ENCODE assay signal across 32 mouse cellular contexts in genomic region chr12:116551516-116551915, GRCm38 (mm10).
DNase-seq lines count a peak whose midpoint lies in the region; ATAC-seq and TF ChIP-seq lines count a peak whose summit lies in the region.
"Had no signal": no experiment of that assay in that cellular context is flagged by ENCODE, and none has a peak within 500 bp of the region (broad histone marks: within the 10 kb centered on the region; RNA-seq: fewer than 3 reads in every experiment).

No protein-coding gene starts in this region.

- no peak overlapping the region for H3K4me2 ChIP-seq in hindbrain, embryonic 14.5 days (replicated peaks)
- H3K4me2 ChIP-seq in neural tube, embryonic 15.5 days, result no peak overlapping the region
- H3K4me2 ChIP-seq: forebrain, embryonic 12.5 days; heart, embryonic 15.5 days; hindbrain, embryonic 13.5 days; intestine, embryonic 15.5 days; midbrain, embryonic 15.5 days; neural tube, embryonic 13.5 days had no signal

- no peaks in the 10 kb centered on the region for H3K9me3 ChIP-seq in hindbrain, embryonic 14.5 days (ENCODE audit: control insufficient read depth, low read length)
- no peaks in the 10 kb centered on the region for H3K9me3 ChIP-seq in hindbrain, embryonic 10.5 days
- no peaks in the 10 kb centered on the region for H3K9me3 ChIP-seq in MEL (replicated peaks; ENCODE audit: insufficient read depth, low read length)
- H3K9me3 ChIP-seq in neural tube, embryonic 15.5 days (replicated peaks), result no peaks in the 10 kb centered on the region
- H3K9me3 ChIP-seq: forebrain, embryonic 12.5 days; heart, embryonic 10.5 days; heart, embryonic 15.5 days; hindbrain, embryonic 13.5 days; intestine, embryonic 15.5 days; midbrain, embryonic 15.5 days; neural tube, embryonic 13.5 days had no signal

- TF ChIP-seq CTCF in MEL (IDR thresholded peaks at IDR 0.05 in 2 of 3, conservative IDR thresholded peaks at IDR 0.05 in 1 of 3; ENCODE audit: control insufficient read depth in 1 of 3, insufficient read depth in 1 of 3, low read depth in 2 of 3, low read length in 3 of 3, poor library complexity in 1 of 3, severe bottlenecking in 1 of 3), result no peak

- H3K9ac ChIP-seq in hindbrain, embryonic 14.5 days, result no peak overlapping the region
- no peak overlapping the region for H3K9ac ChIP-seq in MEL (ENCODE audit: control insufficient read depth, low read depth, low read length, poor library complexity, severe bottlenecking)
- H3K9ac ChIP-seq in neural tube, embryonic 15.5 days (replicated peaks), result no peak overlapping the region
- H3K9ac ChIP-seq: forebrain, embryonic 12.5 days; heart, embryonic 15.5 days; hindbrain, embryonic 13.5 days; intestine, embryonic 15.5 days; liver, embryonic 14.5 days; midbrain, embryonic 15.5 days; neural tube, embryonic 13.5 days had no signal

- no peaks in the 10 kb centered on the region for H3K79me2 ChIP-seq in MEL (ENCODE audit: control insufficient read depth, insufficient read depth, low read length, poor library complexity)

- peak; percentile 55; the same call in 1 of the 2 replicates for ATAC-seq in hindbrain, embryonic 14.5 days (ENCODE audit: low FRiP score)
- peak; percentile 46 for ATAC-seq in neural tube, embryonic 15.5 days (ENCODE audit: low FRiP score)
- ATAC-seq: intestine, embryonic 15.5 days; midbrain, embryonic 15.5 days had no signal

- TF ChIP-seq EP300 in MEL (IDR thresholded peaks at IDR 0.05; ENCODE audit: low read depth in 1 of 2, low read length in 2 of 2), result no peak

- TF ChIP-seq POLR2A in MEL (IDR thresholded peaks at IDR 0.05; ENCODE audit: control insufficient read depth in 1 of 2, insufficient read depth in 1 of 2, low read depth in 1 of 2, low read length in 2 of 2, poor library complexity in 1 of 2), result no peak

- DNase-seq in hindbrain, embryonic 14.5 days (ENCODE audit: low spot score), result no peak
- no peak for DNase-seq in hindbrain, embryonic 10.5 days (ENCODE audit: low spot score)
- peak; percentile 31 to 33 for DNase-seq in layer of hippocampus, postnatal 36 days
- DNase-seq in layer of hippocampus, adult 11-12 months (ENCODE audit: low spot score), result no peak
- no peak for DNase-seq in MEL (ENCODE audit: low read depth, low spot score)
- no peak for DNase-seq in ovary, postnatal 36 days (ENCODE audit: low spot score)
- DNase-seq: adrenal gland, postnatal 14 days; cerebellum, adult 18-20 months; cerebellum, postnatal 14 days; gastrocnemius, postnatal 25 days; kidney, adult 2 months; kidney, postnatal 4 days; liver; lung, adult 2 months; lung, postnatal 10 days; right cerebral cortex, adult 18-20 months; spleen, adult 18-20 months; thymus, adult 2 months; thymus, postnatal 36 days had no signal

- no peaks in the 10 kb centered on the region for H3K4me1 ChIP-seq in hindbrain, embryonic 14.5 days (replicated peaks; ENCODE audit: control insufficient read depth, insufficient read depth, low read length)
- H3K4me1 ChIP-seq in hindbrain, embryonic 10.5 days (replicated peaks), result no peaks in the 10 kb centered on the region
- no peaks in the 10 kb centered on the region for H3K4me1 ChIP-seq in MEL (ENCODE audit: control insufficient read depth in 1 of 2, insufficient read depth in 2 of 2, low read length in 2 of 2)
- peaks cover 24% of the 10 kb centered on the region; the same call in 1 of the 2 replicates for H3K4me1 ChIP-seq in neural tube, embryonic 15.5 days
- H3K4me1 ChIP-seq: forebrain, embryonic 12.5 days; heart, embryonic 10.5 days; intestine, embryonic 15.5 days; midbrain, embryonic 15.5 days had no signal

- no peak overlapping the region for H3K4me3 ChIP-seq in hindbrain, embryonic 14.5 days (replicated peaks; ENCODE audit: low read length)
- H3K4me3 ChIP-seq in hindbrain, embryonic 10.5 days, result no peak overlapping the region
- H3K4me3 ChIP-seq in MEL (ENCODE audit: control insufficient read depth in 1 of 2, insufficient read depth in 1 of 2, low read depth in 2 of 2, low read length in 2 of 2), result no peak overlapping the region
- no peak overlapping the region for H3K4me3 ChIP-seq in neural tube, embryonic 15.5 days (replicated peaks)
- H3K4me3 ChIP-seq: erythroblast, embryonic 14.5 days; forebrain, embryonic 12.5 days; heart, embryonic 10.5 days; heart, embryonic 15.5 days; hindbrain, embryonic 13.5 days; intestine, embryonic 15.5 days; midbrain, embryonic 15.5 days; myocyte; neural tube, embryonic 13.5 days had no signal

- no peaks in the 10 kb centered on the region for H3K36me3 ChIP-seq in hindbrain, embryonic 14.5 days (replicated peaks; ENCODE audit: control insufficient read depth, insufficient read depth)
- H3K36me3 ChIP-seq in hindbrain, embryonic 10.5 days, result no peaks in the 10 kb centered on the region
- H3K36me3 ChIP-seq in MEL (ENCODE audit: control insufficient read depth in 1 of 2, insufficient read depth in 2 of 2, low read length in 2 of 2), result no peaks in the 10 kb centered on the region
- H3K36me3 ChIP-seq in neural tube, embryonic 15.5 days, result no peaks in the 10 kb centered on the region
- H3K36me3 ChIP-seq: forebrain, embryonic 12.5 days; heart, embryonic 10.5 days; heart, embryonic 15.5 days; hindbrain, embryonic 13.5 days; intestine, embryonic 15.5 days; midbrain, embryonic 15.5 days; neural tube, embryonic 13.5 days had no signal

- TF ChIP-seq RAD21 in MEL (IDR thresholded peaks at IDR 0.05; ENCODE audit: low read depth, low read length), result no peak

- 68% methylated on average over 7 of the region's 7 CpGs for WGBS in hindbrain, embryonic 14.5 days
- WGBS in hindbrain, embryonic 10.5 days, result 90% methylated on average over 7 of the region's 7 CpGs
- 48% methylated on average over 7 of the region's 7 CpGs for WGBS in neural tube, embryonic 15.5 days

- no peaks in the 10 kb centered on the region for H3K27me3 ChIP-seq in hindbrain, embryonic 14.5 days (ENCODE audit: control insufficient read depth, insufficient read depth, low read length)
- H3K27me3 ChIP-seq in hindbrain, embryonic 10.5 days (ENCODE audit: insufficient read depth, poor library complexity, severe bottlenecking), result no peaks in the 10 kb centered on the region
- no peaks in the 10 kb centered on the region for H3K27me3 ChIP-seq in MEL (ENCODE audit: control insufficient read depth in 1 of 2, insufficient read depth in 2 of 2, low read length in 2 of 2)
- H3K27me3 ChIP-seq in neural tube, embryonic 15.5 days (replicated peaks), result no peaks in the 10 kb centered on the region
- H3K27me3 ChIP-seq: forebrain, embryonic 12.5 days; heart, embryonic 15.5 days; hindbrain, embryonic 13.5 days; intestine, embryonic 15.5 days; midbrain, embryonic 15.5 days; neural tube, embryonic 13.5 days had no signal

- no peak overlapping the region for H3K27ac ChIP-seq in hindbrain, embryonic 14.5 days
- H3K27ac ChIP-seq in hindbrain, embryonic 10.5 days, result no peak overlapping the region
- H3K27ac ChIP-seq in MEL (ENCODE audit: control insufficient read depth, low read depth, low read length), result no peak overlapping the region
- H3K27ac ChIP-seq in neural tube, embryonic 15.5 days (replicated peaks), result peak overlapping the region; percentile 71
- H3K27ac ChIP-seq: forebrain, embryonic 12.5 days; heart, embryonic 10.5 days; heart, embryonic 15.5 days; hindbrain, embryonic 13.5 days; intestine, embryonic 15.5 days; kidney, postnatal 0 days; liver, embryonic 14.5 days; macrophage; midbrain, embryonic 15.5 days had no signal

TF ChIP-seq in MEL, 35 proteins besides CTCF, POLR2A, EP300 and RAD21:
- TF ChIP-seq GABPA (IDR thresholded peaks at IDR 0.05; ENCODE audit: low read depth, low read length) (0 out of 2 replicates have a peak, but pooled peaks have one; percentile 13), MYC (IDR thresholded peaks at IDR 0.05; ENCODE audit: low read depth, low read length) (no peak)

Comparison
In these comparisons a context has a peak if more than half of its experiments do, and no peak if none do; other contexts are left out.
1. DNase-seq: peak in layer of hippocampus, postnatal 36 days (2 of 2); none in hindbrain, embryonic 14.5 days (single experiment), hindbrain, embryonic 10.5 days (single experiment), layer of hippocampus, adult 11-12 months (single experiment), MEL (single experiment) and ovary, postnatal 36 days (single experiment).